Mouse (Mus musculus): ENCODE results near the gene Rfc1. TPM values are rescaled to one million over a fixed set of nuclear protein-coding genes. Genes with fewer than 3 reads are reported as not detected.

Rfc1 gene
- polyA plus RNA-seq, 1 experiment from 2014 or later = 53.1 TPM

DNA sequence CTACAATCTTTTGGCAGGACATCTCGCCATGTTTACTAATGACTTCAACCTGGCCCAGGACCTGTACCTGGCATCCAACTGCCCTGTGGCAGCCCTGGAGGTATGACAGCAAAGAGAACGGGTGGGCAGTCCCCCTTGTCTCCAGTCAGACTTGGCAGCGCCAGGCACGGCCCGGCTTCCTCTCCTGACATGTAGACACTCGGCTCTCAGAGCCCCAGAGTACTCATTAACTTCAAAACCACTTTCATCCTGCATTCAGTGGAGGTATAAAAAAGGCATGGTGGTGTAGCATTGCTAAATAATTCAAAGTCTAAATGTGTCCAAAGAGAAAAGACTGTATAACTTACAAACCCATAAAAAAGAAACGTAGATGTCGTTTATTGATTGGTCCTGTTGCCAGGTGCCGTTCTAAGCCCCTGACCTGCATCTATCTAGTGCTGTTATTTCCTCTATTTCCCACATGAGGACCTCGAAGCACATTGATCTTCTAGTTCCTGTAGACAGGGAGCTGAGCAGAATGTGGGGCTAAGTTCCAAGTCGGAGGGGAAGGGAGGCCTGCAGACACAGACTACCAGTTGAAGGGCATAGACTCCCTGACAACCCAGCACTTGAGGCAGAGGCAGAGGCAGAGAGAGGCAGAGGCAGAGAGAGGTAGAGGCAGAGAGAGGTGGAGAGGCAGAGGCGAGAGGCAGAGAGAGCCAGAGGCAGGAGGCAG is 104.0 kb downstream of the Rfc1 start:
- 74% methylated on average over 12 of the region's 12 CpGs for WGBS
- ATAC-seq (ENCODE audit: insufficient number of reproducible peaks, insufficient read depth, low FRiP score, low read depth) = no peak
- Histone ChIP-seq H3K9ac (ENCODE audit: low read length) (no peak overlapping the region), H3K36me3 (ENCODE audit: control insufficient read depth, insufficient read depth, low read length) (peaks cover 29% of the 10 kb centered on the region), H3K9me3 (ENCODE audit: control insufficient read depth, low read length) (no peaks in the 10 kb centered on the region), H3K4me1 (ENCODE audit: control insufficient read depth in 2 of 2, insufficient read depth in 2 of 2, low read length in 2 of 2) (no peaks in the 10 kb centered on the region), H3K4me3 (ENCODE audit: control insufficient read depth in 1 of 2, insufficient read depth in 1 of 2, low read depth in 1 of 2, low read length in 2 of 2) (no peak overlapping the region), H3K27ac (replicated peaks in 1 of 2; ENCODE audit: control insufficient read depth in 1 of 2, insufficient read depth in 1 of 2, low read depth in 2 of 2, low read length in 2 of 2) (no peak overlapping the region), H3K27me3 (ENCODE audit: control insufficient read depth, insufficient read depth, low read length) (no peaks in the 10 kb centered on the region), H3K4me2 (ENCODE audit: low read length) (no peak overlapping the region)

DNA sequence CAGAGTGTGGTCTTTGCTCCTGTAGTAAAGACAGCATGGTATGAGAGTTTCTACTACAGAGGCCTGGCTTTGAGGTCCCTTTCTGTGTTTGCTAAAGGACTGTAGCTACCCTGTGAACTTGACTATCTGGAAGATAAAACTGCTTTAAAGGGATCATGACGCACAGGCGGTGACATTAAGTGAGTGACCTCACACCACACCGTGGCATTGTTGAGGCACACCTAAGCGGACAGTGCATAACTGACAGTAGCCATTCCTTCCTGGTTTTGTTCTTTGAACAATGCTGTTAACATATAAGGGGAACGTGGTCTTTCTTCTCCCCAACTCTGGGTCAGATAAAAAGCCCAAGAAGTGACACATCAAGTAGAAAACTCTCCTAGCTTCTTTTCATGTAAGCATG is 111.4 kb downstream of the Rfc1 start:
- ATAC-seq (ENCODE audit: insufficient number of reproducible peaks, insufficient read depth, low FRiP score, low read depth) = no peak
- Histone ChIP-seq H3K9me3 (ENCODE audit: control insufficient read depth, low read length) (no peaks in the 10 kb centered on the region), H3K9ac (ENCODE audit: low read length) (no peak overlapping the region), H3K27ac (replicated peaks in 1 of 2; ENCODE audit: control insufficient read depth in 1 of 2, insufficient read depth in 1 of 2, low read depth in 2 of 2, low read length in 2 of 2) (no peak overlapping the region), H3K27me3 (ENCODE audit: control insufficient read depth, insufficient read depth, low read length) (no peaks in the 10 kb centered on the region), H3K4me2 (ENCODE audit: low read length) (no peak overlapping the region), H3K36me3 (ENCODE audit: control insufficient read depth, insufficient read depth, low read length) (peaks cover 32% of the 10 kb centered on the region), H3K4me3 (ENCODE audit: control insufficient read depth in 1 of 2, insufficient read depth in 1 of 2, low read depth in 1 of 2, low read length in 2 of 2) (no peak overlapping the region), H3K4me1 (ENCODE audit: control insufficient read depth in 2 of 2, insufficient read depth in 2 of 2, low read length in 2 of 2) (0 out of 4 replicates have a peak, but pooled peaks cover 0 to 2% of the 10 kb centered on the region in 2 experiments)
- WGBS = 53% methylated on average over 5 of the region's 5 CpGs

DNA sequence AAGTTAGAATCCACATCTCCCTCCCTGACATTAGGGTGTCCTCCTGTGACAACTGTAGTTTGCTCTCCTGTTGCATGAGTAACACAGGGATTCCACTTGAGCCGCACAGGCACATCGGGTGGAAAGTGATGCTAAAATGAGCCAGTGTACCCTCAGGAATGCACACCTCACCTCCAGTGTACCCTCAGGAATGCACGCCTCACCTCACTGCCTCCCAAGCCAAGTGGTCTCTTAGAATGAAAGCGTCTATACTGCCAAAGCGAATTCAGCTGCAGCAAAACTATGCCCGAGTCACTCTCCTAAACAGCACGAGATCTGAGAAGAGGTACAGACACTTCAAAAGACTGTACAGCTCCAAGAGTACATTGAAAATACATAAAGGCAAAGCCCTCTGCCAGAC is 114.4 kb downstream of the Rfc1 start:
- WGBS = 36% methylated on average over 7 of the region's 7 CpGs
- no peak for ATAC-seq (ENCODE audit: insufficient number of reproducible peaks, insufficient read depth, low FRiP score, low read depth)
- Histone ChIP-seq H3K9ac (ENCODE audit: low read length) (no peak overlapping the region), H3K36me3 (ENCODE audit: control insufficient read depth, insufficient read depth, low read length) (peaks cover 16% of the 10 kb centered on the region), H3K27me3 (ENCODE audit: control insufficient read depth, insufficient read depth, low read length) (no peaks in the 10 kb centered on the region), H3K9me3 (ENCODE audit: control insufficient read depth, low read length) (no peaks in the 10 kb centered on the region), H3K4me3 (ENCODE audit: control insufficient read depth in 1 of 2, insufficient read depth in 1 of 2, low read depth in 1 of 2, low read length in 2 of 2) (no peak overlapping the region), H3K4me2 (ENCODE audit: low read length) (0 out of 2 replicates have a peak overlapping the region, but pooled peaks have one; percentile 6), H3K4me1 (ENCODE audit: control insufficient read depth in 2 of 2, insufficient read depth in 2 of 2, low read length in 2 of 2) (0 out of 4 replicates have a peak, but pooled peaks cover 0 to 2% of the 10 kb centered on the region in 2 experiments), H3K27ac (replicated peaks in 1 of 2; ENCODE audit: control insufficient read depth in 1 of 2, insufficient read depth in 1 of 2, low read depth in 2 of 2, low read length in 2 of 2) (no peak overlapping the region)

DNA sequence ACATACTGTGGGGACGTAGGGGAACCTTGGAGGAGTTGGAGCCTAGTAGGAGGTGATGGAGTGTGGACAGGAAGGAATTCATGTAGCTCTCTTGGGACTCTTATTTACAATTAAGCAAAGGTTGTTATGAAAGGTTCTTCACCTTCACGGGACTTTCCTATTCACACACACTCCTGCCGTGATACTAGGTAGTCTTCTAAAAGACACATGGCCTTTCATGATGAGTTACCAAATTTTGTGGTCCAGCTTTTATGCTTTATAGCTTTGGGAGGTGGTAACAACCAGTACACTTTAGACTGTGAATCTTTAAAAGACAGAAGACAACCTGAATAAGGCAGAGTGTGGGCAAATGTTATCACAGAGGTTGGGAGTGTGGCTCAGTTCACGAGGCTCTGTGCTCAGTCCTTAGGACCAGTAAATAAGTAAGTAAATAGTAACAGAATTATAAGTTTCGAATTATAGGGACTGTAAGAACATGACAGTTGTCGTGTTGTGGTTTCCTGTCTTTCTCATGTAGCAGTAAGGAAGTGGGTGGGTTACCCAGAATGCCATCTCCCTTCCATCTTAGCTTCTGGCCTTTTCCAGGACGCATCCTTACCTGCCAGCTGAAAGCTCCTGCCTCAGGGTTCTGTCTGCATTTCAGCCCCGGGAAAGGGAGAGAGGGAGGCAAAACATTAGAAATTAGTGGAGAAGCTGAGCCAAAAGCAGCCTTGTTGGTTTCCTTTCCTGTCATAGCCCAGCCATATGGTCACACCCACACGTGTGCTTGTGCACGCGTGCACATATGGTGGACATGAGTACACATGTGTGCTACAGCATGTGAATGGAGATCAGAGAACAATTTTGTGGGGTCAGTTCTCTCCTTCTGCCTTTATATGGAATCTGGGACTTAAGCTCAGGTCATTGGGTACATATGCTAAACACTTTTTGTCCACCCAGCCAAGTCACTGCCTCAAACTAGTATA is 117.9 kb downstream of the Rfc1 start:
- Histone ChIP-seq H3K9me3 (ENCODE audit: control insufficient read depth, low read length) (no peaks in the 10 kb centered on the region), H3K36me3 (ENCODE audit: control insufficient read depth, insufficient read depth, low read length) (no peaks in the 10 kb centered on the region; the same call in 1 of the 2 replicates), H3K4me3 (ENCODE audit: control insufficient read depth in 1 of 2, insufficient read depth in 1 of 2, low read depth in 1 of 2, low read length in 2 of 2) (no peak overlapping the region), H3K27me3 (ENCODE audit: control insufficient read depth, insufficient read depth, low read length) (no peaks in the 10 kb centered on the region), H3K4me1 (ENCODE audit: control insufficient read depth in 2 of 2, insufficient read depth in 2 of 2, low read length in 2 of 2) (0 out of 4 replicates have a peak, but pooled peaks cover 0 to 2% of the 10 kb centered on the region in 2 experiments), H3K4me2 (ENCODE audit: low read length) (no peak overlapping the region), H3K9ac (ENCODE audit: low read length) (no peak overlapping the region), H3K27ac (replicated peaks in 1 of 2; ENCODE audit: control insufficient read depth in 1 of 2, insufficient read depth in 1 of 2, low read depth in 2 of 2, low read length in 2 of 2) (no peak overlapping the region)
- 82% methylated on average over 11 of the region's 11 CpGs for WGBS
- no peak for ATAC-seq (ENCODE audit: insufficient number of reproducible peaks, insufficient read depth, low FRiP score, low read depth)

DNA sequence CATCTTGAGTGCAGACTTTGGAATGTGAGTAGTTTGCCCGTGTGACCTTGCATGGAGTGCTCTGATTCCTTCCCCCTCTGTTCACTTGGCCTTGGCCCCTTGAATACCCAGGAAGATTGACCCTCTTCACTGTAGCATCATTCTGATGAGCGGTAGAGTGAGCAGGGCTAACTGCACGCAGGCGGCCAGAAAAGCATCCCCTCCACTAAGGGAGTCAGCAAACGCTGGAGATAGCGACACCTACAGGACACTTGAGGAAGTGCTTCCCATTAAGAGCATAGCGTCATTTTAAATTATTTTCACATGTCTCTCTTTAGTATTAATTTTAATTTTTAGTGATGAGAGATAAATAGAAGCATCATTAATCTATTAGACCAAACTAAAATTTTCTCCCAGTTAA is 122.1 kb downstream of the Rfc1 start:
- Histone ChIP-seq H3K4me2 (ENCODE audit: low read length) (no peak overlapping the region), H3K9me3 (ENCODE audit: control insufficient read depth, low read length) (no peaks in the 10 kb centered on the region), H3K27me3 (ENCODE audit: control insufficient read depth, insufficient read depth, low read length) (no peaks in the 10 kb centered on the region), H3K36me3 (ENCODE audit: control insufficient read depth, insufficient read depth, low read length) (no peaks in the 10 kb centered on the region; the same call in 1 of the 2 replicates), H3K27ac (replicated peaks in 1 of 2; ENCODE audit: control insufficient read depth in 1 of 2, insufficient read depth in 1 of 2, low read depth in 2 of 2, low read length in 2 of 2) (no peak overlapping the region), H3K9ac (ENCODE audit: low read length) (no peak overlapping the region), H3K4me3 (ENCODE audit: control insufficient read depth in 1 of 2, insufficient read depth in 1 of 2, low read depth in 1 of 2, low read length in 2 of 2) (no peak overlapping the region), H3K4me1 (ENCODE audit: control insufficient read depth in 2 of 2, insufficient read depth in 2 of 2, low read length in 2 of 2) (no peaks in the 10 kb centered on the region)
- WGBS = 19% methylated on average over 7 of the region's 7 CpGs
- ATAC-seq (ENCODE audit: insufficient number of reproducible peaks, insufficient read depth, low FRiP score, low read depth) = no peak

Other genes starting within 250 kb of the Rfc1 start
- gene Tmem156, start 243.5 kb downstream of the Rfc1 start, polyA plus RNA-seq (2014; fragmentation: Nextera tagmentation; extraction: Ambion mirVana) = 0.23 TPM in 1 of 2 replicates, not detected in the other
- gene Klhl5, start 228.1 kb downstream of the Rfc1 start, polyA plus RNA-seq (2014; fragmentation: Nextera tagmentation; extraction: Ambion mirVana) = 17.8 and 20.0 TPM in 2 replicates
- 8.2 and 9.9 TPM in 2 replicates for gene Wdr19, start 136.0 kb downstream of the Rfc1 start, polyA plus RNA-seq (2014; fragmentation: Nextera tagmentation; extraction: Ambion mirVana)
- 0.05 TPM in 1 of 2 replicates, not detected in the other for gene Klb, start 12.6 kb upstream of the Rfc1 start, polyA plus RNA-seq (2014; fragmentation: Nextera tagmentation; extraction: Ambion mirVana)
- 681 and 773 TPM in 2 replicates for gene Rpl9, start 55.8 kb upstream of the Rfc1 start, polyA plus RNA-seq (2014; fragmentation: Nextera tagmentation; extraction: Ambion mirVana)
- gene Lias, start 55.8 kb upstream of the Rfc1 start, polyA plus RNA-seq (2014; fragmentation: Nextera tagmentation; extraction: Ambion mirVana) = 58.5 and 60.3 TPM in 2 replicates
- 48.7 and 59.8 TPM in 2 replicates for gene Ugdh, start 100.3 kb upstream of the Rfc1 start, polyA plus RNA-seq (2014; fragmentation: Nextera tagmentation; extraction: Ambion mirVana)
- not detected in 2 replicates for gene Gm43552, start 157.2 kb upstream of the Rfc1 start, polyA plus RNA-seq (2014; fragmentation: Nextera tagmentation; extraction: Ambion mirVana)
- 133 and 144 TPM in 2 replicates for gene Smim14, start 201.5 kb upstream of the Rfc1 start, polyA plus RNA-seq (2014; fragmentation: Nextera tagmentation; extraction: Ambion mirVana)
- 101 and 107 TPM in 2 replicates for gene Ube2k, start 201.6 kb upstream of the Rfc1 start, polyA plus RNA-seq (2014; fragmentation: Nextera tagmentation; extraction: Ambion mirVana)

All from heart, embryonic 14.5 days (tissue).